Mouse (Mus musculus) fibroblast of lung, adult 2 months (primary cell): ENCODE measurements around the gene Nipsnap1.

ENCODE experiments used
- DNase-seq: peaks from one replicate; pipeline ENCODE4 v3.0.0-alpha.2; 2011; ENCODE audit warnings: low read depth

Nipsnap1 gene

GRCm38 (mm10) chr11:4865645-4866251 lies 8.0 kb upstream of the Nipsnap1 start:
- DNase-seq: no peak

GRCm38 (mm10) chr11:4874551-4874950 lies 800 bp downstream of the Nipsnap1 start:
- DNase-seq: no peak

GRCm38 (mm10) chr11:4881087-4881486 lies 7.3 kb downstream of the Nipsnap1 start:
- no peak for DNase-seq

- no peak for DNase-seq
These were observed 9.3 kb downstream of the Nipsnap1 start for GRCm38 (mm10) chr11:4882892-4883627.

GRCm38 (mm10) chr11:4885385-4885903 lies 11.7 kb downstream of the Nipsnap1 start:
- DNase-seq: no peak

- no peak for DNase-seq
These were observed 13.2 kb downstream of the Nipsnap1 start for GRCm38 (mm10) chr11:4886987-4887386.

- DNase-seq: peak; percentile 48
These were observed 21.4 kb downstream of the Nipsnap1 start, which contains the start of gene Thoc5 for GRCm38 (mm10) chr11:4894848-4895816. Gene Thoc5 (plus strand): TSS chr11:4895320.

- no peak for DNase-seq
These were observed 26.7 kb downstream of the Nipsnap1 start for GRCm38 (mm10) chr11:4900437-4900836.

- no peak for DNase-seq
These were observed 28.2 kb downstream of the Nipsnap1 start for GRCm38 (mm10) chr11:4901956-4902355.

- no peak for DNase-seq
These were observed 32.5 kb downstream of the Nipsnap1 start for GRCm38 (mm10) chr11:4906231-4906630.

GRCm38 (mm10) chr11:4916068-4916467 lies 42.3 kb downstream of the Nipsnap1 start:
- DNase-seq: peak; percentile 12

GRCm38 (mm10) chr11:4921281-4921680 lies 47.5 kb downstream of the Nipsnap1 start:
- DNase-seq: no peak

- DNase-seq: no peak
These were observed 48.0 kb downstream of the Nipsnap1 start for GRCm38 (mm10) chr11:4921751-4922150.

GRCm38 (mm10) chr11:4927224-4927623 lies 53.5 kb downstream of the Nipsnap1 start:
- no peak for DNase-seq

- no peak for DNase-seq
These were observed 57.4 kb downstream of the Nipsnap1 start for GRCm38 (mm10) chr11:4931009-4931601.

- no peak for DNase-seq
These were observed 62.5 kb downstream of the Nipsnap1 start for GRCm38 (mm10) chr11:4936243-4936642.
